Comparison of ENCODE assay signal across 15 mouse cellular contexts in genomic region chr6:134090875-134091274, GRCm38 (mm10). TPM values are rescaled to one million over a fixed set of nuclear protein-coding genes. Genes with fewer than 3 reads are reported as not detected.
DNase-seq lines count a peak whose midpoint lies in the region; ATAC-seq lines count a peak whose summit lies in the region.
"Had no signal": no experiment of that assay in that cellular context is flagged by ENCODE, and none has a peak within 500 bp of the region (broad histone marks: within the 10 kb centered on the region; RNA-seq: fewer than 3 reads in every experiment).

No protein-coding gene starts in this region.

- WGBS in kidney, embryonic 15.5 days = 89% methylated on average over 4 of the region's 4 CpGs
- WGBS in embryonic facial prominence, embryonic 13.5 days = 94% methylated on average over 4 of the region's 4 CpGs
- 91% methylated on average over 4 of the region's 4 CpGs for WGBS in limb, embryonic 12.5 days

- peaks cover 12% of the 10 kb centered on the region; the same call in 1 of the 2 replicates for H3K36me3 ChIP-seq in kidney, embryonic 15.5 days
- H3K36me3 ChIP-seq in embryonic facial prominence, embryonic 13.5 days = peaks cover 12% of the 10 kb centered on the region; the same call in 1 of the 2 replicates
- peaks cover 11% of the 10 kb centered on the region; the same call in 1 of the 2 replicates for H3K36me3 ChIP-seq in limb, embryonic 12.5 days
- H3K36me3 ChIP-seq: neural tube, embryonic 15.5 days had no signal

- H3K27me3 ChIP-seq in kidney, embryonic 15.5 days = no peaks in the 10 kb centered on the region
- H3K27me3 ChIP-seq in embryonic facial prominence, embryonic 13.5 days = no peaks in the 10 kb centered on the region
- H3K27me3 ChIP-seq in limb, embryonic 12.5 days = no peaks in the 10 kb centered on the region
- H3K27me3 ChIP-seq: neural tube, embryonic 15.5 days; Patski had no signal

- peaks cover 36% of the 10 kb centered on the region for H3K4me1 ChIP-seq in kidney, embryonic 15.5 days
- peaks cover 47% of the 10 kb centered on the region for H3K4me1 ChIP-seq in embryonic facial prominence, embryonic 13.5 days
- peaks cover 34% of the 10 kb centered on the region for H3K4me1 ChIP-seq in limb, embryonic 12.5 days (replicated peaks)

- H3K27ac ChIP-seq in kidney, embryonic 15.5 days = 0 out of 2 replicates have a peak overlapping the region, but pooled peaks have one; percentile 15
- peak overlapping the region; percentile 58 for H3K27ac ChIP-seq in embryonic facial prominence, embryonic 13.5 days
- peak overlapping the region; percentile 66; the same call in 1 of the 2 replicates for H3K27ac ChIP-seq in limb, embryonic 12.5 days
- H3K27ac ChIP-seq: neural tube, embryonic 15.5 days had no signal

- H3K9ac ChIP-seq in kidney, embryonic 15.5 days = no peak overlapping the region
- H3K9ac ChIP-seq in embryonic facial prominence, embryonic 13.5 days = no peak overlapping the region
- no peak overlapping the region for H3K9ac ChIP-seq in limb, embryonic 12.5 days (replicated peaks)
- H3K9ac ChIP-seq: liver, postnatal 0 days; neural tube, embryonic 15.5 days had no signal

- H3K4me3 ChIP-seq in kidney, embryonic 15.5 days (replicated peaks) = no peak overlapping the region
- H3K4me3 ChIP-seq in embryonic facial prominence, embryonic 13.5 days = no peak overlapping the region
- H3K4me3 ChIP-seq in limb, embryonic 12.5 days (replicated peaks) = no peak overlapping the region
- H3K4me3 ChIP-seq: neural tube, embryonic 15.5 days had no signal

- no peak for ATAC-seq in kidney, embryonic 15.5 days (replicated peaks; ENCODE audit: low FRiP score)
- no peak for ATAC-seq in embryonic facial prominence, embryonic 13.5 days (ENCODE audit: insufficient number of reproducible peaks, insufficient read depth, low FRiP score, low TSS enrichment, low read depth)
- no peak for ATAC-seq in limb, embryonic 12.5 days (ENCODE audit: insufficient number of reproducible peaks, insufficient read depth, low FRiP score, low TSS enrichment, low read depth)

- no peak overlapping the region for H3K4me2 ChIP-seq in kidney, embryonic 15.5 days
- H3K4me2 ChIP-seq in embryonic facial prominence, embryonic 13.5 days = no peak overlapping the region
- H3K4me2 ChIP-seq in limb, embryonic 12.5 days = no peak overlapping the region
- H3K4me2 ChIP-seq: neural tube, embryonic 15.5 days had no signal

- no peaks in the 10 kb centered on the region for H3K9me3 ChIP-seq in kidney, embryonic 15.5 days (replicated peaks)
- no peaks in the 10 kb centered on the region for H3K9me3 ChIP-seq in embryonic facial prominence, embryonic 13.5 days
- H3K9me3 ChIP-seq in limb, embryonic 12.5 days = no peaks in the 10 kb centered on the region
- H3K9me3 ChIP-seq: neural tube, embryonic 15.5 days had no signal

- DNase-seq in heart, adult 11 months = peak; percentile 92
- DNase-seq in heart, adult 8-10 months (ENCODE audit: low spot score) = no peak
- no peak for DNase-seq in kidney, postnatal 14 days
- DNase-seq in embryo, embryonic 11 days = no peak
- DNase-seq in urinary bladder, adult 18-20 months (ENCODE audit: low spot score in 2 of 2) = no peak
- DNase-seq: cerebellum, adult 11-12 months; kidney, postnatal 25 days; layer of hippocampus, postnatal 36 days; liver, postnatal 0 days; thymus, postnatal 25 days had no signal

RNA-seq across cellular contexts. Expression of gene Etv6, which starts 55.4 kb away (rescaled TPM):
- total RNA-seq in heart, adult 8-10 months (2022) = 10 to 100 TPM in 3 of 4 experiments, 1 to 10 TPM in 1; 7.9 to 13.5 (median 11.0) TPM
- polyA plus RNA-seq in kidney, embryonic 15.5 days (2015; fragmentation: Nextera tagmentation; extraction: Ambion mirVana) = 11.4 and 13.0 TPM in 2 replicates
- polyA plus RNA-seq in embryonic facial prominence, embryonic 13.5 days (2015; fragmentation: Nextera tagmentation; extraction: Ambion mirVana) = 13.9 and 16.1 TPM in 2 replicates
- polyA plus RNA-seq in limb, embryonic 12.5 days (2016; fragmentation: Nextera tagmentation; extraction: Ambion mirVana) = 16.3 and 17.8 TPM in 2 replicates

Comparison
In these comparisons a context has a peak if more than half of its experiments do, and no peak if none do; other contexts are left out.
1. H3K27ac ChIP-seq: peak in every context shown above with its lines; median percentile 66 in limb, embryonic 12.5 days; 58 in embryonic facial prominence, embryonic 13.5 days; 15 in kidney, embryonic 15.5 days.